Mouse (Mus musculus): ENCODE measurements around the gene Actl10. TPM values are rescaled to one million over a fixed set of nuclear protein-coding genes. Genes with fewer than 3 reads are reported as not detected.

Actl10 gene
- polyA plus RNA-seq, 1 experiment from 2014 or later: 0.15 TPM

- ATAC-seq (no peak), DNase-seq (ENCODE audit: low spot score) (no peak)
- Histone ChIP-seq H3K36me3 (ENCODE audit: control insufficient read depth, insufficient read depth, low read length) (no peaks in the 10 kb centered on the region), H3K4me3 (ENCODE audit: low read depth, low read length) (no peak overlapping the region), H3K9ac (ENCODE audit: low read length) (no peak overlapping the region), H3K9me3 (replicated peaks; ENCODE audit: control insufficient read depth, low read length) (no peaks in the 10 kb centered on the region), H3K4me1 (ENCODE audit: control insufficient read depth, insufficient read depth, low read length) (peaks cover 5% of the 10 kb centered on the region), H3K27me3 (replicated peaks; ENCODE audit: control insufficient read depth, insufficient read depth, low read length) (no peaks in the 10 kb centered on the region), H3K4me2 (ENCODE audit: low read length) (no peak overlapping the region), H3K27ac (ENCODE audit: low read depth, low read length) (no peak overlapping the region)
- WGBS: 67% methylated on average over 6 of the region's 6 CpGs
Measured at GRCm38 (mm10) chr2:154600586-154600985, 49.0 kb downstream of the Actl10 start.

GRCm38 (mm10) chr2:154601324-154601723 is 49.7 kb downstream of the Actl10 start:
- Histone ChIP-seq H3K27me3 (replicated peaks; ENCODE audit: control insufficient read depth, insufficient read depth, low read length) (no peaks in the 10 kb centered on the region), H3K36me3 (ENCODE audit: control insufficient read depth, insufficient read depth, low read length) (no peaks in the 10 kb centered on the region), H3K27ac (ENCODE audit: low read depth, low read length) (no peak overlapping the region), H3K4me1 (ENCODE audit: control insufficient read depth, insufficient read depth, low read length) (peaks cover 5% of the 10 kb centered on the region), H3K4me2 (ENCODE audit: low read length) (no peak overlapping the region), H3K4me3 (ENCODE audit: low read depth, low read length) (no peak overlapping the region), H3K9ac (ENCODE audit: low read length) (no peak overlapping the region), H3K9me3 (replicated peaks; ENCODE audit: control insufficient read depth, low read length) (no peaks in the 10 kb centered on the region)
- 71% methylated on average over 3 of the region's 3 CpGs for WGBS
- DNase-seq (ENCODE audit: low spot score) (no peak), ATAC-seq (no peak)

Other genes with a start within 250 kb of the Actl10 start
- gene Bpifb9b, start 244.5 kb upstream of the Actl10 start, polyA plus RNA-seq (2014; fragmentation: Nextera tagmentation; extraction: Ambion mirVana): not detected in 2 replicates
- gene Cdk5rap1, start 178.8 kb upstream of the Actl10 start, polyA plus RNA-seq (2014; fragmentation: Nextera tagmentation; extraction: Ambion mirVana): 18.8 and 24.1 TPM in 2 replicates
- 2.6 and 4.6 TPM in 2 replicates for gene Snta1, start 143.7 kb upstream of the Actl10 start, polyA plus RNA-seq (2014; fragmentation: Nextera tagmentation; extraction: Ambion mirVana)
- 51.9 and 59.4 TPM in 2 replicates for gene Cbfa2t2, start 115.3 kb upstream of the Actl10 start, polyA plus RNA-seq (2014; fragmentation: Nextera tagmentation; extraction: Ambion mirVana)
- 1.2 TPM in 2 replicates for gene 1700003F12Rik, start 4.7 kb upstream of the Actl10 start, polyA plus RNA-seq (2014; fragmentation: Nextera tagmentation; extraction: Ambion mirVana)
- 19.8 and 23.6 TPM in 2 replicates for gene Necab3, start 7.1 kb downstream of the Actl10 start, polyA plus RNA-seq (2014; fragmentation: Nextera tagmentation; extraction: Ambion mirVana)
- gene E2f1, start 18.1 kb downstream of the Actl10 start, polyA plus RNA-seq (2014; fragmentation: Nextera tagmentation; extraction: Ambion mirVana): 3.5 and 5.0 TPM in 2 replicates
- 14.8 and 15.2 TPM in 2 replicates for gene Pxmp4, start 51.9 kb downstream of the Actl10 start, polyA plus RNA-seq (2014; fragmentation: Nextera tagmentation; extraction: Ambion mirVana)
- gene Zfp341, start 61.5 kb downstream of the Actl10 start, polyA plus RNA-seq (2014; fragmentation: Nextera tagmentation; extraction: Ambion mirVana): 2.2 and 2.4 TPM in 2 replicates
- 0.65 TPM in 1 of 2 replicates, not detected in the other for gene 4930519P11Rik, start 61.7 kb downstream of the Actl10 start, polyA plus RNA-seq (2014; fragmentation: Nextera tagmentation; extraction: Ambion mirVana)
- gene Chmp4b, start 99.9 kb downstream of the Actl10 start, polyA plus RNA-seq (2014; fragmentation: Nextera tagmentation; extraction: Ambion mirVana): 21.6 and 22.4 TPM in 2 replicates
- not detected in 2 replicates for gene Gm14214, start 218.3 kb downstream of the Actl10 start, polyA plus RNA-seq (2014; fragmentation: Nextera tagmentation; extraction: Ambion mirVana)
- 109 and 116 TPM in 2 replicates for gene Raly, start 239.3 kb downstream of the Actl10 start, polyA plus RNA-seq (2014; fragmentation: Nextera tagmentation; extraction: Ambion mirVana)
- gene a, start 239.6 kb downstream of the Actl10 start, polyA plus RNA-seq (2014; fragmentation: Nextera tagmentation; extraction: Ambion mirVana): 0.89 and 2.4 TPM in 2 replicates